Mouse (Mus musculus) erythroblast, embryonic 14.5 days (primary cell): Measurements from ENCODE around the gene Htt. TPM values are rescaled to one million over a fixed set of nuclear protein-coding genes. Genes with fewer than 3 reads are reported as not detected.
"Not testable (repeated sequence)": the region's sequence is repeated elsewhere in the genome, so short reads cannot be mapped to it uniquely, and the experiment has no call there.

Experiments
- H3K27me3 ChIP-seq: 2 replicates; pipeline ENCODE4 v1.6.1; 2012; ENCODE audit warnings: inconsistent platforms; ENCODE audit not compliant: control insufficient read depth
- H3K36me3 ChIP-seq: 2 replicates; pipeline ENCODE4 v1.6.1; 2012; ENCODE audit warnings: mild to moderate bottlenecking, inconsistent platforms; ENCODE audit not compliant: control insufficient read depth
- H3K4me1 ChIP-seq: 2 replicates; pipeline ENCODE4 v1.6.1; 2012; ENCODE audit warnings: inconsistent platforms; ENCODE audit not compliant: control insufficient read depth
- H3K4me3 ChIP-seq: replicated peaks from 2 replicates; pipeline ENCODE3; 2012; ENCODE audit warnings: moderate library complexity, mild to moderate bottlenecking, inconsistent platforms
- H3K9me3 ChIP-seq: 2 replicates; pipeline ENCODE4 v1.6.1; 2012; ENCODE audit warnings: low read length, inconsistent platforms, mixed read lengths; ENCODE audit not compliant: control insufficient read depth
- GATA1 ChIP-seq: IDR thresholded peaks from 2 replicates; pipeline ENCODE4 v1.6.1; 2012; ENCODE audit warnings: low read length, inconsistent platforms, mixed read lengths
- TAL1 ChIP-seq: IDR thresholded peaks from 3 replicates; pipeline ENCODE4 v1.6.1; 2012; ENCODE audit warnings: low read length, inconsistent platforms, mixed read lengths
- polyA plus RNA-seq: library from polyadenylated mRNA; stranded (reverse); fragments of >175 nt; gene quantifications from 2 replicates; pipeline ENCODE4 v1.2.3, GENCODE M21; 2012

The Htt gene
- polyA plus RNA-seq, 1 experiment = 0.25 TPM

GRCm38 (mm10) chr5:34865367-34865766, 103.8 kb downstream of the Htt start:
- no peaks in the 10 kb centered on the region for H3K27me3 ChIP-seq
- TF ChIP-seq TAL1 = 0 out of 3 replicates have a peak, but pooled peaks have one; percentile 6
- no peak for TF ChIP-seq GATA1
- H3K9me3 ChIP-seq = no peaks in the 10 kb centered on the region
- H3K4me1 ChIP-seq = peaks cover 22% of the 10 kb centered on the region
- H3K4me3 ChIP-seq = no peak overlapping the region
- H3K36me3 ChIP-seq = peaks cover 74% of the 10 kb centered on the region

GRCm38 (mm10) chr5:34880307-34880706, 118.8 kb downstream of the Htt start:
- Histone ChIP-seq H3K36me3 (peaks cover 92% of the 10 kb centered on the region), H3K4me1 (peaks cover 57% of the 10 kb centered on the region)
- not testable (repeated sequence) for H3K4me3 ChIP-seq, H3K27me3 ChIP-seq, H3K9me3 ChIP-seq

GRCm38 (mm10) chr5:34881023-34881422, 119.5 kb downstream of the Htt start:
- Histone ChIP-seq H3K4me3 (peak overlapping the region; percentile 7), H3K4me1 (peaks cover 59% of the 10 kb centered on the region), H3K9me3 (no peaks in the 10 kb centered on the region), H3K27me3 (no peaks in the 10 kb centered on the region), H3K36me3 (peaks cover 87% of the 10 kb centered on the region)
- TF ChIP-seq GATA1 = peak; percentile 87
- TF ChIP-seq TAL1 = peak; percentile 79

GRCm38 (mm10) chr5:34885250-34885649, 123.7 kb downstream of the Htt start:
- H3K36me3 ChIP-seq = peaks cover 86% of the 10 kb centered on the region
- peaks cover 63% of the 10 kb centered on the region for H3K4me1 ChIP-seq
- H3K4me3 ChIP-seq = no peak overlapping the region
- TF ChIP-seq GATA1 (no peak), TAL1 (no peak)
- H3K9me3 ChIP-seq = no peaks in the 10 kb centered on the region
- no peaks in the 10 kb centered on the region for H3K27me3 ChIP-seq

- TF ChIP-seq TAL1 = no peak
- TF ChIP-seq GATA1 = no peak
- Histone ChIP-seq H3K36me3 (peaks cover 94% of the 10 kb centered on the region), H3K4me3 (no peak overlapping the region), H3K9me3 (no peaks in the 10 kb centered on the region), H3K27me3 (no peaks in the 10 kb centered on the region), H3K4me1 (peaks cover 51% of the 10 kb centered on the region)
These were observed 127.7 kb downstream of the Htt start for GRCm38 (mm10) chr5:34889252-34889651.

- Histone ChIP-seq H3K4me1 (peaks cover 57% of the 10 kb centered on the region), H3K36me3 (peaks cover 100% of the 10 kb centered on the region), H3K27me3 (no peaks in the 10 kb centered on the region), H3K9me3 (no peaks in the 10 kb centered on the region), H3K4me3 (peak overlapping the region; percentile 13)
- TF ChIP-seq TAL1 (peak; percentile 85), GATA1 (peak; percentile 72)
These were observed 135.3 kb downstream of the Htt start for GRCm38 (mm10) chr5:34896697-34897453.

- H3K9me3 ChIP-seq = no peaks in the 10 kb centered on the region
- peaks cover 98% of the 10 kb centered on the region for H3K36me3 ChIP-seq
- H3K4me1 ChIP-seq = peaks cover 46% of the 10 kb centered on the region
- H3K27me3 ChIP-seq = no peaks in the 10 kb centered on the region
- H3K4me3 ChIP-seq = no peak overlapping the region
- TF ChIP-seq TAL1 (no peak), GATA1 (no peak)
These were observed 138.4 kb downstream of the Htt start for GRCm38 (mm10) chr5:34899787-34900469.

- H3K9me3 ChIP-seq = no peaks in the 10 kb centered on the region
- H3K36me3 ChIP-seq = peaks cover 98% of the 10 kb centered on the region
- peaks cover 21% of the 10 kb centered on the region for H3K4me1 ChIP-seq
- TF ChIP-seq GATA1 (no peak), TAL1 (no peak)
- H3K4me3 ChIP-seq = no peak overlapping the region
- H3K27me3 ChIP-seq = no peaks in the 10 kb centered on the region
These were observed 140.8 kb downstream of the Htt start for GRCm38 (mm10) chr5:34902371-34902770.

- Histone ChIP-seq H3K4me3 (no peak overlapping the region), H3K9me3 (no peaks in the 10 kb centered on the region), H3K4me1 (peaks cover 18% of the 10 kb centered on the region), H3K36me3 (peaks cover 98% of the 10 kb centered on the region), H3K27me3 (no peaks in the 10 kb centered on the region)
- TF ChIP-seq TAL1 = no peak
- TF ChIP-seq GATA1 = no peak
These were observed 141.4 kb downstream of the Htt start for GRCm38 (mm10) chr5:34902811-34903385.
